Mouse (Mus musculus): ENCODE measurements around the gene Entpd7.
A peak's percentile ranks its signal among the peaks of the same experiment; 100 is the strongest.

Entpd7 gene

GRCm38 (mm10) chr19:43689419-43690246 is at the start of gene Entpd7:
Gene Entpd7, plus strand, starts transcription at chr19:43689672.
- peak; percentile 98 for DNase-seq

DNA sequence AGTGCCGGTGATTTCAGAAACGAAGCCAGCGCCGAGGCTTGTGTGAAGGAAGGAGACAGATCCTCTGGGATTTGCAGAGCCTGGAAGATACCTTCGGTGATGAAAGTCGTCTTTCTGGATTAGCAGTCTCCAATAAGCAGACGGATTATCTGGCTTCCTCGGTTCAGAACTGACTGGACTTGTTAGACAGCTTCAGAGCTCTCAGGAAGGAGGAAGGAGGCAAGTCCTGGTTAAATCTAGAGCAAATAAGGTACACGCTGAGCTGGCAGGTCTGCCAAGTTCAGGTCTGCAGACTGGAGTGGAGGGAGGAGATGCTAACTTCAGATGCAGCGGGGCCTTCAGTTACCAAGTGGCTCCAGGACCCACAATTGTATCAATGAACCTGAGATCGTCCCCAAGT is 47.6 kb upstream of the Entpd7 start:
- no peak for DNase-seq

DNA sequence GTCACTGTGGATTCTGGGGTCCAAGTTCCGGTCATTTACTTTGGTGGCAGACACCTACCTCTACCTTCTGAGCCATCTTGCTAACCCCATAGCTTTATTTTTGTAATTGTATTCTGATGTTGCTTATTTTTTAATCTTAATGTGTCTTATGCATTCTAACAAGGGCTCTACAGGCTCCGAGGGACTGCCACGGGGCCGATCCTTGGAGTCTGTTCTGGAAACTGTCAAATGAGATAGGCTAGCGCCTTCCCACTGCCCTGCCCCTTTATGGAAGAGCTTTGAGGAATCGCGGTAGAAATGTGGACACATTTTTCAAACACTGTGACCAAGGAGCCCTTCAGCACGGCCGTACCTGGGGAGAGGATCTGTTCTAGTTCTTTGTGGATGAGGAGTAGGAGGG is 46.6 kb upstream of the Entpd7 start:
- DNase-seq, result no peak

DNA sequence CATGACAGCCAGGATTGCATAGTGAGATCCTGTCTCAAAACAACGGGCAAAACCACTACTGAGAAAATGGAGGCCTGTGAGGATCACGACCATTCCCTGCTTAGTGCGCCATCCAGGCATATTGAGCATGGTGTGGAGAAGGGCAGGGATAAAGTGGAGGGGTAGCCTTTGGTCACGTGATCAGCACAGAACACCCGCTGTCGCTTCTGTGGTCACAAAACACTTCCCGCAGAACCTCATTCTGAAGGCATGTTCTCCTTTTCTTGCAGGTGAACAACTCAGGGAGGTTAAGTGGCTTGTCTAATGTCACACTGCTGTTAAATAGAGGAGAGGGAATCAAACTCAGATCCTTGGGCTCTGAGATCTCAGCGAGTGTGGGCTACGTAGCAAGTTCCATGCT is 44.0 kb upstream of the Entpd7 start:
- no peak for DNase-seq

DNA sequence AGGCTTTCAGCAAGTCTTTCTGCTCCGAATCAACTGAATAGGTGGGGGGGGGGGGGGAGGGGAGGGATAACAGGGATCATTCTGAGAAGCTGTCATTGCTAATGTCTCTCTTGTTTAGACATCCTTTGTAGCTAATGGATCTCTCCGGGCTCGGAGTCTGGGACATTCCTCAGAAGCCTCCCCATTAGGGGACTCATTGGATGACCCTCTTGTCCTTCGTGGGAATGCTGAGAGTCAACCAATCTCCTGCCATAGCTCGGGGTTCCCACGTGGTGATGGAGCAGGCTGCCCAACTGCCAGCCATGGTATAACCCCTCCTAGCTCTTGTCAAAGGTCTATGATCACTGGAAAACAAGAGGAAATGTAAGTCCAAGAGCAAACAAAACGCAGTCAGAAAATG is 42.6 kb upstream of the Entpd7 start:
- no peak for DNase-seq

GRCm38 (mm10) chr19:43647261-43647660 is 42.2 kb upstream of the Entpd7 start:
- no peak for DNase-seq

DNA sequence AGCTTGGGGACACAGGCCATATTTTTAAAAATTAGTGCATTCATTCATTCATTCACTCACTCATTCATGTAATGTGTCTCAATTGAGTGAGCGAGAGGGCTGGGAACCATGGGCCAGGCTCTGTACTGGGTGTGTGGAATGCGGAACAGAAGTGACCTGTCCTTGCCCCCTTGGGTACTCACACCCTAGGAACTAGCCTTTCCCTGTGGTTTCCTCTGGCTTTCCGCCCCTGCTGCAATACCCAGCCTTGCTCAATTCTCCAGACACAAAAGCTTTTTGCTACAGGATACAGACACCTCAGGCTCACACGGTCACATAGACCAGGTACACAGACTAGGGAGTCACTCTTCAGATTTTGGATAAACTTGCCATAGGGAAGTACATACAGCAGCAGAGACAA is 41.1 kb upstream of the Entpd7 start:
- DNase-seq, result no peak

- no peak for DNase-seq
These were observed 38.2 kb upstream of the Entpd7 start for GRCm38 (mm10) chr19:43651241-43651785.

- peak; percentile 77 for DNase-seq
These were observed 33.6 kb upstream of the Entpd7 start for GRCm38 (mm10) chr19:43655735-43656492.

DNA sequence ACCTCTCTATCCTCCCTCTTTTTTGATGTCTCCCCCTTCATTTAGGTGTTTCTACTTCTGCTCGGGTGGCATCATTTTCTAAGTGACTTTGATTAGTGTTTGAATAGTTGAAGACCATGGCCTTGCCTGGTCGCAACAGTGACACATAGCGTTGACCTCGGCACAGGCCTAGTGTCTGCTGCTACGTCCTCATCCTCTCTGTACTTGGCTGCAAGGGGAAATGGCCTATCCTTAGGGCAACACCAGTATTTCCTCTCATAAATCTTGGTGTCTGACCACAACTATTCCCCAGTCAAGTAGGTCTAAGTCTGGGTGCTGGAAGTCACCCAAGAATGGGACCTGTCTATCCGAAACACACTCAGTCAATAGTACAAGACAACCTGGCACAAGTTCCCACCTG is 29.8 kb upstream of the Entpd7 start:
- DNase-seq, result no peak

DNA sequence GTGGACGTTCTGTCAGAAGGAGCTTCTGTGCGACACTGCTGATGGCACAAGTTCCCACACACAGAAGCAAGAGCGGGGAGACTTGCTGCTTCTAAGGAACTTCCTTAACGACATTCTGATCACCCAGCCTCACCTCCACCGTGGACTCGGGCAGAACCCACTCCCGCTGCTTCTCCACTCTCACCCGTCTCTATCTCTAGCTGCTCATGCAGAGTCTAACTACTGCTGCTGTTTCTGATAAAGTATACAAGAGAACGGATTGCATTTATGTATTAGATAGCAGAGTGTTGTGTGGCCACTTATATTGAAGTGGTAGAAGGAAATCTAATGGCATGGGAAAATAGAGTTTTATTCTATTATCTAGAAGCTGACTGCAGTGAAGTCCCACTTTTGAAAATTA is 28.7 kb upstream of the Entpd7 start:
- DNase-seq, result no peak

DNA sequence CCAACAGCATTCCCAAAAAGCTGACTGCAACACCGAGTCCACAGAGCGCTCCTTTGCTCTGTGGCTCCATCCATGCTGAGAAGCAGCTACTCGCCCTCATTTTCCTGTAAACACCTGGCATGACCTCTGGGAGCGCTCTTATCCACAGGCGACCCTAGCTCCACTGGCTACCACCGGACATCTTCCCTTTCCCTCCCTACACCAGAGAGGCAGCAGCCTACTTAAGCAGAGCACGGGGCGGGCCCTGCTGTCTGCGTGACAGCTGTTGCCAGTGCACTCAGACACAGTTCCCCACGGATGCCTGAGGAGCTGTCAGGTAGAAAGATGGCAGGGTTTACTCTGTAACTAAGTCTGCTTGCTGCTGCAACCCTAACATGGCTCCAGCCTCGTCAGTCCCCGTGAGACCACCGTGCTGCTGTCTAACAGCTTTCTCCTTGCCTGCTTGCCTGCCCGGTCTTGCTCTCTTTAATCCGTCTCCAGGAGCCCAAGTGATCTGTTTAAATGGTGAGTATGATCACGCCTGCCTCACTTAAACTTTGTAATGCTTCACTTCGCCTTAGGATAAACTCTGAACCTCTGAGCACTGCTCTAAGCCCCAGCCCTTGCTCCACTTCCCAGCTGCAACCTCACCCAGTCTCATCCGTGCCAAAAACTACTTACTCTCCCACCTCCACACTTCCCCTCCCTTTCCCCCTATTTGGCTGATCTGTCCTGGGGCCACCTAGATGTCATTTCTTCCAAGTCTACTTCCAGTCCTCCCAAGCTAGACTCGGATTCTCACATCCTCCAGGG is 27.1 kb upstream of the Entpd7 start:
- peak; percentile 50 for DNase-seq

DNA sequence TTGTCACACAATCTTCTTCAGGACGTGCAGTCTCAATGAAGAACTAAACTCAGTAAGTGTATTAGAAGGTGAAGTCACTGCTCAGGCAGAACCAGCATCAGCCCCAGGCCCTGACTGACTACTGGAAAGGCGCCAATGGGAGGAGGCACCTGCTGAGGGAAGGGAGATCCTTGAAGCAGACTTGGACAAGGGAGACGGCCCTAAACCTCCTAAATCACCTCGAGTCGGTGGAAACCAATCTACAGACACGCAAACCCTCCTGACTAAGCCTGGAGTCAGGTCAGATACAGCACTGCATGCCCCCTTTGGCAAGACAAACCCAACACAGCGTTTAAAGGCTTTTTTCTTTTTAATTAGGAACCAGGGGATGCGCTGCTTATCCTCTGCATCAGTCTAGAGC is 26.0 kb upstream of the Entpd7 start:
- no peak for DNase-seq

GRCm38 (mm10) chr19:43665441-43666048 is 23.9 kb upstream of the Entpd7 start:
- DNase-seq, result peak; percentile 62

- no peak for DNase-seq
These were observed 22.6 kb upstream of the Entpd7 start for GRCm38 (mm10) chr19:43666661-43667429.

GRCm38 (mm10) chr19:43667430-43667809 is 22.1 kb upstream of the Entpd7 start:
- DNase-seq, result no peak

- peak; percentile 15 for DNase-seq
These were observed 20.2 kb upstream of the Entpd7 start for GRCm38 (mm10) chr19:43669136-43669759.

GRCm38 (mm10) chr19:43671054-43671453 is 18.4 kb upstream of the Entpd7 start:
- no peak for DNase-seq

GRCm38 (mm10) chr19:43673513-43674315 is 15.8 kb upstream of the Entpd7 start:
- DNase-seq, result no peak

GRCm38 (mm10) chr19:43674316-43674689 is 15.2 kb upstream of the Entpd7 start:
- no peak for DNase-seq

Data from lung, postnatal 10 days (tissue).